Mouse (Mus musculus): Measurements from ENCODE around the gene C9. TPM values are rescaled to one million over a fixed set of nuclear protein-coding genes. Genes with fewer than 3 reads are reported as not detected.

C9 gene
- polyA plus RNA-seq, 1 experiment, result not detected

DNA sequence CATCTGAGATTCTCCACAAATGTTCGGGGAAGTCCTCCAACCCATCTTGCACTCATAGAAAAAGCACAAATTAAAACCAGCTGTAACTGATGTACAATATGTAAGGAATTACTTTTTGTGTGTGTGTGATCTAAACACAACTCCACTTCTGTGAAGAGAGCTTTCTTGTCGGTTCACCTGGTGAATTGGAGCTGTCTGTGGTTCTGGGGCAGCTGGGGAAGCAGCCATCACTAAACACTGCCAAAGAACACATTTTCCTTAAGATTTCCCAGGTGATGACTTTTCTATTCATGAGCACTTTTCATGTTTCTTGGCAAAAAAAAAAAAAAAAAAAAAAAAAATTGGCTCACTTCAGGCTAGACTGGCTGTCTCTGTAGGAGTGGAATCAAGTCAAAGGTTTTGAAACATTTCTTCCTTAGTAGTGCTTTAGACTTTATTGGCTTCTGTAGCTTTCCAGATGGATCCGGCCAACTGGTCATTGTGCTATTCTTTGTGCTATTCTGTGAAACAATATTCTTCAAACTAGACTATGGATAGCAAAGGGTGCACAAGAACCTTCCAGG is 18.3 kb downstream of the C9 start:
- Histone ChIP-seq H3K4me1 (ENCODE audit: control insufficient read depth, insufficient read depth, low read length) (no peaks in the 10 kb centered on the region), H3K4me3 (replicated peaks; ENCODE audit: extremely low read depth, low read depth, low read length) (no peak overlapping the region)
- WGBS, result 77% methylated on average over 3 of the region's 3 CpGs
- TF ChIP-seq CTCF (IDR thresholded peaks at IDR 0.05; ENCODE audit: insufficient read depth, low read length), result no peak
- TF ChIP-seq POLR2A (IDR thresholded peaks at IDR 0.05; ENCODE audit: borderline replicate concordance, extremely low read depth, low read depth, low read length), result no peak
- no peak for DNase-seq

DNA sequence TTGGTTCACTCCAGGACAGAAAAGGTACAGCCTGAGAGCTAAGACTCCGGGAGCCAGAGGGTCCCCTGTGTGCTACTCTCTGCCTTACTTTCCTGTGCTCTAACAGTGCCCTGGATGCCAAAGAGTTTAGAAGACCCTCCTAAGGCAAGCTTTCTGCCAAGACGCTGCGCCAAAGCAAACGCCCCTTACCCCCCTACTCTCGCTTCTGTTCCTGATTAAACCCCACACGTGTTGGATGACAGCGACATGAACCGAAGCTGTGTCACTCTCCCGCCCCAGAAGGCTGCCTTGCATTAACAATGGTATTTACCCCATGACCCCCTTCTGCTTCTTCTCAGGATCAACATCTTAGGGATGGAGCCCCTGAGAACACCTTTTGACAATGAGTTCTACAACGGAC is 21.9 kb downstream of the C9 start:
- H3K4me1 ChIP-seq (ENCODE audit: control insufficient read depth, insufficient read depth, low read length), result no peaks in the 10 kb centered on the region
- TF ChIP-seq POLR2A (IDR thresholded peaks at IDR 0.05; ENCODE audit: borderline replicate concordance, extremely low read depth, low read depth, low read length) (no peak), CTCF (IDR thresholded peaks at IDR 0.05; ENCODE audit: insufficient read depth, low read length) (no peak)
- H3K4me3 ChIP-seq (replicated peaks; ENCODE audit: extremely low read depth, low read depth, low read length), result no peak overlapping the region
- no peak for DNase-seq
- WGBS, result 85% methylated on average over 10 of the region's 10 CpGs

DNA sequence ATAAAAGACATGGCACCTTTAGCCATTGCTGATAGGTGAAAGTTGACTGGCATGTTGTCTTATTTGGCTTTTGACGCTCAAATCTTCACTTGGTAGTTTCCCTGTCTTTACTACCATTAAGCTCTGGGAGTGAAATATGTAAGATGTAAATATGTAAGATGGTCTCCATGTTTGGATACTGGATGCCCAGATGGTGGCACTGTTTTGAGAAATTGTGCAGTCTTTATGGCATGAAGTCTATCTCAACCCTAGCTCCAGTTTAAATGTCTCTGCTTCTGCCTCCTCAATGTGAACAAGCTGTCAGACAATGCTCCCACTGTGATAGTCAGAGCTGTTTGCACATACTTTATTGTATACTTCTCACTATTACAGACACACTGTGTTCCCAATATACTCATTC is 23.7 kb downstream of the C9 start:
- Histone ChIP-seq H3K4me1 (ENCODE audit: control insufficient read depth, insufficient read depth, low read length) (no peaks in the 10 kb centered on the region), H3K4me3 (replicated peaks; ENCODE audit: extremely low read depth, low read depth, low read length) (no peak overlapping the region)
- DNase-seq, result no peak
- 91% methylated on average over 1 of the region's 1 CpGs for WGBS
- TF ChIP-seq CTCF (IDR thresholded peaks at IDR 0.05; ENCODE audit: insufficient read depth, low read length) (no peak), POLR2A (IDR thresholded peaks at IDR 0.05; ENCODE audit: borderline replicate concordance, extremely low read depth, low read depth, low read length) (no peak)

DNA sequence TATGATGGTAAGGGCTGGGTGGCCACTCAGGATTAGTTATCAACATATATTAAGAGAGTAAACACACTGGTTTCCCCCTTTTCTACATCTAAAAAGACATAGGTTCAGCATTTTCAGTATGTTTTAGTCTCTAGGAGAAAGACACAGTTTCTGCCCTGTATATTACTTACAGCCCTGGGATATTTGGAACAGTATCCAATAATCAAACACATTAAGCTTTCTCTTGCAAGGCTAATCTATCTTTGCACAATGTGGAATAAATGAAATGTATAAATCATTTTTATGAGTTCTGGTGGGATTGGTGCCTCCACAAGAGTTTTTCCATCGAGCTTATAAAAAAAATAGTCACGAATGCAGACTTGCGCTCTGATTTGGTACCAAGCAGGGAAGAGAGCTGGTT is 24.3 kb downstream of the C9 start:
- TF ChIP-seq CTCF (IDR thresholded peaks at IDR 0.05; ENCODE audit: insufficient read depth, low read length) (no peak), POLR2A (IDR thresholded peaks at IDR 0.05; ENCODE audit: borderline replicate concordance, extremely low read depth, low read depth, low read length) (no peak)
- no peak overlapping the region for H3K4me3 ChIP-seq (replicated peaks; ENCODE audit: extremely low read depth, low read depth, low read length)
- WGBS, result 78% methylated on average over 3 of the region's 3 CpGs
- DNase-seq, result no peak
- H3K4me1 ChIP-seq (ENCODE audit: control insufficient read depth, insufficient read depth, low read length), result no peaks in the 10 kb centered on the region

- no peak for DNase-seq
- WGBS, result 47% methylated on average over 3 of the region's 3 CpGs
- no peak overlapping the region for H3K4me3 ChIP-seq (replicated peaks; ENCODE audit: extremely low read depth, low read depth, low read length)
- TF ChIP-seq POLR2A (IDR thresholded peaks at IDR 0.05; ENCODE audit: borderline replicate concordance, extremely low read depth, low read depth, low read length), result no peak
- no peak for TF ChIP-seq CTCF (IDR thresholded peaks at IDR 0.05; ENCODE audit: insufficient read depth, low read length)
- no peaks in the 10 kb centered on the region for H3K4me1 ChIP-seq (ENCODE audit: control insufficient read depth, insufficient read depth, low read length)
These were observed 38.4 kb downstream of the C9 start for GRCm38 (mm10) chr15:6483561-6483960.

DNA sequence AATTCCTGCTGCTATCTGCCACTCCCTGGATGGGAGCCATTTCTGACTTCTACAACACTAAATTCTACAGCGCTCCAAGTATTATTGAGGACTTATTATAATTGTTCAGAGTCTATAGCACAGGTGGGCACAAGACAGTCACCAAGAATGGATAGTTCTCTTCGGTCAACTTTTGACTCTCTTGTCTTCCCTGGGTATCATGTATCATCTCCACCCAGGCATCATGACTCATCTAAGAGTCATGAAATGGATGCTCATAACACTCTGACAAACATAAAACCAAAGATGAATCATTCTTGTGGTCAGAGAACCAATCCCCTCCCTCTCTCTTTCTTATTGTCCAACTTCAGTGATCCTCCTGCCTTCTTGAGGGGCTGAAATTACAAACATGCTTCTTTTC is 47.3 kb downstream of the C9 start:
- DNase-seq, result no peak
- TF ChIP-seq CTCF (IDR thresholded peaks at IDR 0.05; ENCODE audit: insufficient read depth, low read length) (no peak), POLR2A (IDR thresholded peaks at IDR 0.05; ENCODE audit: borderline replicate concordance, extremely low read depth, low read depth, low read length) (no peak)
- 90% methylated on average over 2 of the region's 2 CpGs for WGBS
- no peak overlapping the region for H3K4me3 ChIP-seq (replicated peaks; ENCODE audit: extremely low read depth, low read depth, low read length)
- no peaks in the 10 kb centered on the region for H3K4me1 ChIP-seq (ENCODE audit: control insufficient read depth, insufficient read depth, low read length)

DNA sequence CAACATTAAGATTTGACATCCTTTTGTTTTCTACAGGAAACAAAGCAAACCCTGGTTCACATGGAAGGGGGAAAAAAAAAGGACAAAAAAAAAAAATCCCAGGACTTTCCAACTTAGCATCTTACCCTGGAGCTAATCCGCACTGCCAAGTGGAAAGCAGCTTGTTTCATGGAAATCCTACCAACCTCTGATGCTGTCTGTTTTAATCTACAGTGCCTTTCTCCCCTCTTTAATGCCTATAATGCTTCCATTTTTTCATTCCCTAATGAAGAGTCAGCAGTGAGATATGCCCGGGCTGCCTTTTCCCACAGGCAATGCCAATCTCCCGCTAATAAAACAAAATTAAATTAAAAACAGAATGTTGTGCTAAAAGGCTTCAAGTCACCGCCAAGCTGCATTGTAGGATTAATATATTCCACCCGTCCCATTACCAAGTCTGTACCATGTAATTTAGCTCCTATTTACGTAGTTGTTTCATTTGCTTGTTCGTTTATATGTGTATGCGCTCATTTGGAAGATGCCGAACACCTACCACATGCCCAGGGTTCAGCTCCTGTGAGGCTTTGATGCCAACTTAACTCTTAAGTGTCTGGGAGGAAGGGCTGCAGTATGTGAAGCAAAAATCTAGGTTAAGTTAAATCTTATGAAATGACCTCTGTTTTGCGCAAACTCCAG is 53.4 kb downstream of the C9 start:
- DNase-seq, result no peak
- TF ChIP-seq POLR2A (IDR thresholded peaks at IDR 0.05; ENCODE audit: borderline replicate concordance, extremely low read depth, low read depth, low read length) (no peak), CTCF (IDR thresholded peaks at IDR 0.05; ENCODE audit: insufficient read depth, low read length) (no peak)
- H3K4me1 ChIP-seq (ENCODE audit: control insufficient read depth, insufficient read depth, low read length), result no peaks in the 10 kb centered on the region
- WGBS, result 80% methylated on average over 10 of the region's 10 CpGs
- no peak overlapping the region for H3K4me3 ChIP-seq (replicated peaks; ENCODE audit: extremely low read depth, low read depth, low read length)

GRCm38 (mm10) chr15:6500787-6501186 is 55.7 kb downstream of the C9 start:
- no peak for TF ChIP-seq POLR2A (IDR thresholded peaks at IDR 0.05; ENCODE audit: borderline replicate concordance, extremely low read depth, low read depth, low read length)
- TF ChIP-seq CTCF (IDR thresholded peaks at IDR 0.05; ENCODE audit: insufficient read depth, low read length), result no peak
- H3K4me1 ChIP-seq (ENCODE audit: control insufficient read depth, insufficient read depth, low read length), result no peaks in the 10 kb centered on the region
- WGBS, result 24% methylated on average over 1 of the region's 1 CpGs
- H3K4me3 ChIP-seq (replicated peaks; ENCODE audit: extremely low read depth, low read depth, low read length), result no peak overlapping the region
- no peak for DNase-seq

DNA sequence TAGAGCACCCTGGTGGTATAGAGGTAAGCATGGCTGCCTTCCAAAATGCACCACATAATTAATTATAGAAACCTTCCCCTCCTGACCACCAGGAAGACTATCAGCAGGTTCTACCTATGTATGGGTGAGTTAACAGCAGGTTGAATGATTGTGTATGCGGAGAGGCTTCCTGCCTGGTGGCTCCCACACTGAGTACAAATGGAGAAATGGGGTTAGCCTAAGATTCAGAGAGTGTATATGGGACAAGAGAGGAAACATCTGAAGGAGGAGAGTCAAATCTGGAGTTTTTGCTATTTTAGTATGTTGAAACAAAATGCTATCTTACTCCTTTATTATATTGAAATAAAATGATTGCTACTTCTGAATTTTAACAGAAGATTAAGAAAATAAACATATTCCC is 72.4 kb downstream of the C9 start:
- Histone ChIP-seq H3K4me1 (ENCODE audit: control insufficient read depth, insufficient read depth, low read length) (no peaks in the 10 kb centered on the region), H3K4me3 (replicated peaks; ENCODE audit: extremely low read depth, low read depth, low read length) (no peak overlapping the region)
- DNase-seq, result no peak
- TF ChIP-seq POLR2A (IDR thresholded peaks at IDR 0.05; ENCODE audit: borderline replicate concordance, extremely low read depth, low read depth, low read length) (no peak), CTCF (IDR thresholded peaks at IDR 0.05; ENCODE audit: insufficient read depth, low read length) (no peak)
- WGBS, result 92% methylated on average over 1 of the region's 1 CpGs
